Mouse (Mus musculus) layer of hippocampus, adult 18-20 months (tissue): Measurements from ENCODE around the gene Slit3. TPM values are rescaled to one million over a fixed set of nuclear protein-coding genes. Genes with fewer than 3 reads are reported as not detected.

Source experiments
- DNase-seq, 2 experiments: peaks; one replicate each; pipeline ENCODE4 v3.0.0; 2022; ENCODE audit warnings: low spot score in 2 of 2
- total RNA-seq, 2 experiments: library from RNA; stranded (reverse); gene quantifications; 2 replicates each; pipeline ENCODE4 v1.2.3; 2021

Slit3 gene
- total RNA-seq, 2 experiments from 2014 or later = 91.5 to 93.5 TPM

- no peak for DNase-seq
Measured at GRCm38 (mm10) chr11:35389780-35390435, 268.9 kb downstream of the Slit3 start.

DNA sequence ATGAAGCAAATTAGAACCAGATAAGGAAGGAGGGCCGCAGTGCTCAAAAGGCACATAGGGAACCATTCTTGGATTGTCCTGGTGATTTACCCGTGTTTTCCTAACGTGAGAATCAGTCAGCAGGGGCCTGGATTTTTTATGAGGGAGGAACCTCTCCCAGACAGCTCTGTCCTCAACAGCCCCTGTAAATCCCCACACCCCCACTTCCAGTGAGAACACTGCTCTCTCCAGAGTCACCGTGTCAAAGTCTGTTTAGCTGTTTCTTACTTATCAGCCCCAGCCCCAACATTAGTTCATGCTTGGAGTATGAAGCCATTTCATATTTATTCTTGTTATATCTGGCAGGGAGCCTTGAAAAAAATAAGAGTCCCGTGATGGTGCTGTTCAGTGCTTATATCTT, 272.8 kb downstream of the Slit3 start:
- DNase-seq = no peak

DNA sequence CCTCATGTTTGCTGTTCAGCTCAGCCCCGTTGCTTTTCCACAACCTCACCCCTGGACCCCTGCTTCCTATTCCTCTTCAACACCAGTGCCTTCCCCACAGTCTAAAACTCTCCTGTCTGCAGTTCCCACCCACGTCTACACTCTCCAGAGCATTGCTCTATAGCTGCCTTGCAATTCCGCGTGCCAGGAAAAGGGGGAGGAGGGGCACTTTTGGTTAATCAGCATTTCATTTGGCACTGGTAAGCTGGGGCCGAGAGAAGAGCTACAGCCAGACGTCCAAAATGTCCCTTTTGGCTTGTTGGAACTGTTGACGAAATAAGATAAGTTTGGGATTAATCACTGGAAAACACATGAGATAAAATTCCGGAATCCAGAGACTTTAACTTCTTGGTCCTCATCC, 274.4 kb downstream of the Slit3 start:
- no peak for DNase-seq

GRCm38 (mm10) chr11:35398353-35398752, 277.3 kb downstream of the Slit3 start:
- DNase-seq = no peak

DNA sequence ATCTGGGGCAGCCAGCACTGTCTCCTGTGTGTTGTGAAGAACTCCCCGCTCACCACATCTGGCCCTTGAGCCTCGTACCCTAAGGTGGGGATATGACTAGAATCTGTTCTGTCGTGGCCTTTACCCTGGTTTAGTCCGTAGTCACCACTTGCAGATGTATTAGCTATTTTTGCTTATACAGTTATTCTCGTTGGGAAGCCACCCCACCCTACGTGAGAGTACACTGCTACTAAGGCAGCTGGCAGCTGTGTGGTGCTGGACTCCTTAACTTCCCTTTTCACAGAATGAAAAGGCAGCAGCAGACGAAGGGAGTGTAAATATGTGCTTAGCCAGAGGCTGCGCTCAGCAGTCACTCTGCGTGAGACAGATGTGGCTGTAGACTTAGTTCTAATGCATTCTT, 282.5 kb downstream of the Slit3 start:
- no peak for DNase-seq

DNA sequence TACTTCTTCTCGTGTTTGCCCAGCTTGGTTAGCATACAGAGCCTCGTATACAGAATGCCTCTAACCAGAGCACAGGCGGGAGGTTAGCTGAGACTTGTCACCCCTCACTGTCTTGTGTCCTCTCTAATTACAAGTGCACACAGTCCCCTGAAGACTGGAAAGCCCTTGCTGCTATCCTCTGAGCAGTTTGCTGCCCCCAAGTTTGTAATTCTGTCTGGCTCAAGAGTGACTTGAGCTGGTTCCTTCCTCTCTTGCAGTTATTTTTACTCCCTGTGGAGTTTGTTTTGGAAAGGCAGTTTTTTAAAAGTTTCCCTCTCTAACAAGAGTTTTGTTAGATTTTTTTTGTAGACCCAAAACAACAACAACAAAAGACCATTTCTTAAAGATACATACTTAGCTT, 285.0 kb downstream of the Slit3 start:
- DNase-seq = no peak

DNA sequence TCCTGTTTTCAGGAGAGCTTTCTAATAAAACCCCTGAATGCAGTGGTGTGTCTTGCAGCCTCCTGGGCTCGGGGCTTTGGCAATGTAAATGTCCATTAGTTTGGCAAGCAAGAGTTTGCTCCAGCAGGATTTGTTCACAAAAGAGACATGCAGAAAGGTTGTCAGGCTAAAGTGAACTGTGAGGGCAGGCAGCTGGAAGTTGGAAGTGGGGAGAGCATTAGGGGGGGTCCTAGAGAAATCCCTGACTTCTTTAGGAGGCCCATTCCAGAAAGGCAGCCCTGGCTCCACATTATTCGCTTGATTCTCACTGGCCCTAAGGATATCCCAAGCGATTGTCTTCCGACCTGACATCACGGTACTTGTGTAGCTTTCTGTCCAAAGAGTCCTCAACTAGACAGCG, 285.5 kb downstream of the Slit3 start:
- DNase-seq = no peak

DNA sequence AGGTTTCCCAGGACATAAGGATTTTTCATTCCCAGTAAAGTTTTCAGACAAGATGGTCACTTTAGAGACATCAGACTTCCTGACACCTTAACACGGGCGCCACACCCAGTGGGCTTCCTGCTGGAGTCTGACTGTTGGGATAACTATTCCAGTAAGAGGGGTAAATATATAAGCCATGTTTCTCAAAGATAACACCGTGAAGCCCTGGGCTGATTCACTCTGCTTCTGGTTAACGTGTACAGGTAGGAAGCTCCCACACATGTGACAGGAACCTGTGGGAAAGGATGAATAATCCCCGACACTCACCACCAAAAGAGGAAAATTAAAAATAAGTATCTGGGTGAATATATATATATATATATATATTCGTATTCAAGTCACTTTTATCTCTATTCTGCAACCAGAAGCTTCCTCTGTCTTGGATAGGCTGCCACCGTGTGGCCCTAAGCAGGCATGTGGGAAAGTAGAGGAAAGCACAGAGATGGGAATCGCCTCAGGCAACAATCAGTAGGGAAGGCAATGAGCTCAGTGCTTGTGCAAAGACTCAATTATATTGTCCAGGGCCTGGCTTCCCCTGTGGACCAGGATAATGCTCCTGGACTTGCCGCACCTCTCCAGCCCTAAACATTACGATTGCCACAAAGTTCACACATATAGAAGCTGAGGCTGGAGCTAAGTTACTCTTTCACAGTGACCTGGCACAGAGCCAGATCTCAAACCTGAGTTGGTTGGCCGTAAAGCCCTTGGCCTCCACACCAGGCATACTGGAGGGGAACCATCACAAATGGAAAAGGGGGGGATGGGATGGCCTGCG, 286.5 kb downstream of the Slit3 start:
- peak; percentile 74 to 83 for DNase-seq

DNA sequence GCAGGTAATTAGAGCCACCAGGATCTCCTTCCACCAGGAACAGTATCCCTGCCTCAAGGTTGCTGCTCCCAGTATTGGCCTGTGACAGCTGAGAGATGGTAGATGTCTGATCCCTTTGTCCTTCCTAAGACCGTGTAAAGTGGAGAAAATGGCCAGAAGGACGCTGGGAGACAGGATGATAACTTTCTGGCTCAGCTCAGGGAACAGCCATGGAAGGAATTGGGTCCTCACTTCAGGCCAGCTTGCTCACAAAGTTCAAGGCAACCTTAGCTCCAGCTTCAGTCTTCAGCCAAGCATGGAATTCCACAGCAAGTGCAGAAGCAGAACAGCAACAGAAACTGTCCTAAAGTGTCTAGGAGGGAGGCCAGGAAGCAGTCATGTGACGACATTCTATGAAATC, 289.4 kb downstream of the Slit3 start:
- no peak for DNase-seq

GRCm38 (mm10) chr11:35415768-35416401, 294.9 kb downstream of the Slit3 start:
- DNase-seq = no peak

DNA sequence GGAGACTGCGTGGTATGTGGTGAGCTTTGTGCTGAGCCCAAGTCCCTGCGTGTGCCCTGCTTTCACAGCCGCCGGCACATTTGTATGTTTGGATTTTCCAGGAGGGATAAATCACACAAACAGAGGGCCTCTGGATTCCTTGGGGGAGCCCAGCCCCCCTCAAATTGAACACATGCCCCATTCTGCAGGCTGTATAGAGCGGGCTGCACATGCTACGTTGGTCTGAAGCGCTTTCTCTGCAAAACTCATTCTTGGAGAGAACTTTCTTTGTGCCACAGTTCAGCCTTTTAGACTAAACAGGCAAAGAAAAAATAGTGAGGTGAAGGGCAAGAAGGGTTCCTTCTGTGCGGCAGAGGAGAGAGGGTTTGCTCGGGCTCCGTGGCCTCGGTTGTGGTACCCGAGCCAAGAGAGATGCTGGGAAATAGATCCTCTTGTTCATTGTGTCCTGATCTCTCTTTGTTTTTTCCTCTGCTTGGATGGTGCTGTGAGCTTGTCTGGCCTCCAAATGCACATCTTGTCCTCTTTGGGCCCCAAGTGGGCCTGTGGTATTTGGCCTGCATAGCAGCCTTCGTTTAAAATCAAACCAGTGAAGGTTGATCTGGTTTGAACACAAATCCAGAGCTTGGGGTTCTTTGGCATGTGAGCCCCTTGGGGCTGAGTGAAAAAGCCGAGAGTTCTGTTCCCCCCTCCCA, 295.5 kb downstream of the Slit3 start:
- DNase-seq = no peak

DNA sequence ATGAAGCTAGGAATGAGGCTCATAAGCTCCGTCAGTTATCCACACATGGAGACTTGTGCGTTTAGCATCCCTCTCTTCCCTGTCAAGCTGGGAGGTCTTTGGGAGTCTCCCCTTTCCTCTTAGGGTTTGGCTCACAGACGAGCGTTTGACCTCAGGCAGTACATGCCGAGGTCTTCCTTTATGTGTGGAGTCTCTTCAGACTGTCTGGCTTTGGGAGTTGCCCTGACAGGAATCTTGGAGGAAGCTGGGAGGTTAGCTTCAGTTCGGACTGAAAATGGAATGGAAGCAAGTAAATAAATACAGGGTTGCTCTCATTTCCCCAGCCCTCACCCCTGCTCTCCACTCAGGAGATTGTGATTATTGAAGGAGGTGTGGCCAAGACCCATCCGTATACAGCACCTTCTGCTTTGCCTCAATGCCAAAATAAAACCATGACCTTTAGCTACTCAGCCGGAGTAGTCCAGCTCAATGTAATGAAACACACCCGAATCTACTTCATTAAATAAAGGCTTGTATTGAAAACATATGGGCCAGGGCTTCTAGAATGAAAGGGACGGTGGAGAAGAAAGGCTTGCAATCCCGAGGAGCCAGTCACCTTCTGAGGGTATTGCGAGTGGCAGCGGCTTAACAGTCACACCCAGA, 297.0 kb downstream of the Slit3 start:
- DNase-seq = no peak

DNA sequence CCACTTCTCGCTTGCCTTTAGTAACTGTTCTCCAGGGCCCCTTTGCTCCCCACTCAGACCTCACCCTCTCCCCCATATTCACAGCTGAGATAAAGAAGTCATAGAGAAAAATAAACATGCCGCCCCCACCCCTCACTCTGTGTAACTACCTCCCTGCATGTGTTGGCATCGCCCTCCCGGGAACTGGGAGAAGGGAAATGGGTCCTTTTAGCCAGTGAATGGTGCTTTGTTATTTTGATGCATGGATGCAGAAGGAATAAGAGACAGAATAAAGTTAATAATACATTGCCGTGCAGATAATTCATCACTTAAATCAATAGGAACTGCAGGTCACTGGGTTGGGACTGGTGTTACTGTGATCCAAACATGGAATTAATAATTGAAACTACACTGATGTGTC, 298.0 kb downstream of the Slit3 start:
- DNase-seq = no peak

DNA sequence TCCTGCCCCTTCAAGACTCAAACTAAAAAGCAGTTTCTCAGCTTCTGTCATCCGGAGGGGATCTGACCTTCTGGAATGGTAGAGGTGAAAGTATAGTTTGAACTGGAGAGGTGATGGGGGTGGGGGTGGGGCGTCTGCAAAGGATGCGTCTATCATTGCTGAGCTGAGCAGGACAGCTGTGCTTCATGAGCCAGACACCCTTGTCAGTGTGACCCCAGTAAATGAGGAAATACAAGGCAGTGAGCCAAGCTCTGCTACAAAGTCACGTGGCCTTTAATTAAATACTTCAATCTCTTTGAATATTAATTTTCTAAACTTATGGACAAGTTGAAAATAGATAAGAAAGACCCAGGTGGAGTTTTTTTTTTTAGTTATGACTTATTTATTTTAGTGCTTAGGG, 300.7 kb downstream of the Slit3 start:
- no peak for DNase-seq

DNA sequence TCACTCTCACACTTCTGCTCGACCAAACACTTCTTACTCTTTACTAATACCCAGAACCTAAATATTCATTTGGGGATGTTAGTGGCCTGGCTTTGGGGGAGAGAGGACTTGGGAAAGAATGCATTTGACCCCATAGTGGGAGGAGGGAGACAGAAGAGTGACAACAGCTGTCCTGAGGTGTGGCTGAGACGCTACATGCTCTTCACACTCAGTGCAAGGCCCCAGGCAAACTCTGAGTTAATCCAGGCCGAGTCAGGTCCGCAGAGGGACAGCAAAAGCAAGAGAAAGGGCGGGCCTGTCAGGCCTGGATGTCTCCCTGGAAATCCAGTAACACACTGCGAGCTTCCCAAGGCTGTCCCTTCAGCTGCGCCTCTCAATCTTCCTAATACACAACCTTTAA, 307.0 kb downstream of the Slit3 start:
- no peak for DNase-seq

- no peak for DNase-seq
Measured at GRCm38 (mm10) chr11:35431130-35431529, 310.1 kb downstream of the Slit3 start.

GRCm38 (mm10) chr11:35437510-35437909, 316.5 kb downstream of the Slit3 start:
- DNase-seq = no peak

DNA sequence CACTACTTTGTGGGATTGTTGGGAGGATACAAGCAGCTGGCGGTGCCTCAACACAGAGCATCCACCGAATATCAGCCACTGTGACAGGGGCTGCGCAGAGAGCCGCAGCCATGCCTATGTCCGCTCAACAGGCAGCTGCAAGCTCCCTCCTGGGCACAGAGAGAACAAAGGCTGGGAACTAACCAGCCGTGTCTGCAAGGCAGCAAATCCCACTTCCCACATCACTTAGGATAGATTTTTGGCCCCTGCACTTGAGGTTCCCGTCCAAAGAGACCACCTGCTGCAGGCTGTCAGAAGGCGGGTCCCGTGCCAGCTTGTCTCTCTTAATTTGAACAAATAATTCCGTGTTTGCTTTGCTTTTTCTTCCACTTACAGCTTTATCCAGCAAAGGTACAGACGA, 319.2 kb downstream of the Slit3 start:
- DNase-seq = no peak

DNA sequence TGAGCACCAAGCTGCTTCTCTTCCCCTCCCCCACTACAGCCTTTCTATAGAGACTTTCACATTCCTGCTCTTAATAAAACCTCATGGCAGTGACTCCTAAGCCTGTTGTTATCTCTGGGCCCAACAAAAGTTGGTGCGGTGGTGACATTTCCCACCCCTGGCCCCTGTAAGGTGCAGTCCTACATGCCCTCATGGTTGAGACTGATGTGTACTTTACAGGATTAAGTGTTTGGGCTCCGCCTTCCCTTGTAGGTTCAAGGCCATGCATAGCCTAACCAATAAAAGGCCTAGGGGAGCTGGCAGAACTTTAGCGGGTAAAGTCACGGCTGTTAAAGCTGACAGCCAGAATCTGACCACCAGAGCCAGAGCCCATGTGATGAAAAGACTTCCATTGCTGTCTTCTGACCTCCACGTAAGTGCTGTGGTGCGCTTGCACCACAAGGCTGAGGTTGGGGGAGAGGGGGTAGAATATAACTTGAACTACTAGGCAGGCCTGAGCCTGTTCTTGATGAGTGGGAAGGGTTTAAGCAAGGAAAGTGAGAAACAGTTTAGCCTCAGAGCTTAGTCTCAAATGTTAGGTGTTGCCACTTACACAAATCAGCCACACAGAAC, 323.6 kb downstream of the Slit3 start:
- no peak for DNase-seq

- no peak for DNase-seq
Measured at GRCm38 (mm10) chr11:35447951-35448350, 326.9 kb downstream of the Slit3 start.

- DNase-seq = no peak
Measured at GRCm38 (mm10) chr11:35449199-35449598, 328.2 kb downstream of the Slit3 start.
